Mouse (Mus musculus) fibroblast of lung, adult 2 months (primary cell): ENCODE results near the gene Lin54.

ENCODE experiments used
- DNase-seq: peaks from one replicate; pipeline ENCODE4 v3.0.0-alpha.2; 2011; ENCODE audit warnings: low read depth

The Lin54 gene

DNA sequence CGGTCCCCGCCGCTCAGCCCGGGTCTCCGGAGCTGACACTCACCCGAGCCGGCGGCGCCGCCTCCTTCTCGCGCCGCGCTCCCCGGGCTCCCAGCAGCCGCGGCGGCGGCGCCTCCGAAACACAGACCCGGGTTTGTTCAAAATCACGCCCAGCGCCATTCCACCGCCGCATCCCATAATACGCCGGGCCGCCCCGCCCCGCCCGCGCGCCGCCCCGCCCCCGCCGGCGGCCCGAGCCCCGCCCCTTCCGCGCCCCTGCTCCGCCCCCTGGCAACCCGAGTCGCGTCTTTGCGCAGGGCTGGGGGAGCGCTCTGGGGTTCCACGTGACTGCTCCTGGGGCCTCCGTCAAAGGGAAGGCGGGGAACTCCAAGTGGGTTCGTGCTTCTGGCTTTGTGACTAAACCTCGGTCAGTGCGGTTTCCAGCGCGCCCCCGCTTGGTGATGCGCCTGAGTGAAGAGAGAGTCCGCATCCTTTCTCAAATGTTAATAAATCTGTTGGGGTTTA, at the start of gene Lin54:
Gene Lin54 (minus strand): TSS at position 182 of the 504 bp plus-strand sequence.
- peak; percentile 55 for DNase-seq

DNA sequence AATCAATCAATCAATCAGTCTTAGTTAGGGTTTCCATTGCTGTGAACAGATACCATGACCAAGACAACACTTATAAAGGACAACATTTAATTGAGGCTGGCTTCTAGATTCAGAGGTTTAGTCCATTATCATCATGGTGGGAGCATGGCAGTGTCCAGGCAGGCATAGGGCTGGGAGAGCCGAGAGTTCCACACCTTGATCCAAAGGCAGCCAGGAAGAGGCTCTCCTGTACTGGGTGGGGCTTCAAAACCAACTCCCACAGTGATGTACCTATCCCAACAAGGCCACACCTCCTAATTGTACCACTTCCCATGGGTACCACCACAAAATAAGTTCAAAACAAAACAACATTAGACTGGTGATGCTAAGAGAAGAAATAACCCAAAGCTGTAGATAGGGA, 49.7 kb upstream of the Lin54 start:
- no peak for DNase-seq

DNA sequence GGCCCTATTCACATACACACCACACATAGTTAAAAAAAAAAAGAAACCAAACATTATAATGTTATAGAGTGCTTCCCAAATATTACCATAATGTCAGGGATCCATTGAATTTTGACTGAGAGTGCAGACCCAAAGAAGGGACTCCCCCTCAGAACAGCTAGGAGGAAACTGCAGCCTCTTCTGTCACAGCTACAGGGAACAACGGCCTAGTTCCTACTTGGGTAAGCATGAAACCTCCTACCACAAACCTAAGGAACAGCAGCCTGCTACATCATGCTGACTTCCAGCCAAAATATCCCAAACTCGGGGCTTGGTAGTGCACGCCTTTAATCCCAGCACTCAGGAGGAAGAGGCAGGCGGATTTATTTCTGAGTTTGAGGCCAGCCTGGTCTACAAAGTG, 48.9 kb upstream of the Lin54 start:
- DNase-seq: no peak

DNA sequence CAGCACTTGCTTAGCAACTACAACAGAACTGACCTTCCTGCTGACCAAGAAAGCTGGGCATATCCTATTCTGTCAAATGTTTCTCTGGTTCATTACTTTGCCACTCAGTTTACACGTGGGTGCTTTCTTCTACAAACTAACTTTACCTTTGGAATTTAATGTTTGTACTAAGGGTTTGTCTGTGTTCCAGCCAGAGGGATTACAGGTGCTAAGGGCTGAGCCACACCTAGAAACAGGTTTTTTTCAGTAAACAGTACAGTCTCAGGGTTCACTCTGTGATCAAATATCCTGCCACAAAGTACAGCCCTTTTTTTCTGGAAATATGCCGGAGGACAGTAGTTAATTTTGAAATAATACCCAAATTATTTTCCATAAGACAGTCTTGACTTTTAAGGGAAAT, 47.8 kb upstream of the Lin54 start:
- no peak for DNase-seq

DNA sequence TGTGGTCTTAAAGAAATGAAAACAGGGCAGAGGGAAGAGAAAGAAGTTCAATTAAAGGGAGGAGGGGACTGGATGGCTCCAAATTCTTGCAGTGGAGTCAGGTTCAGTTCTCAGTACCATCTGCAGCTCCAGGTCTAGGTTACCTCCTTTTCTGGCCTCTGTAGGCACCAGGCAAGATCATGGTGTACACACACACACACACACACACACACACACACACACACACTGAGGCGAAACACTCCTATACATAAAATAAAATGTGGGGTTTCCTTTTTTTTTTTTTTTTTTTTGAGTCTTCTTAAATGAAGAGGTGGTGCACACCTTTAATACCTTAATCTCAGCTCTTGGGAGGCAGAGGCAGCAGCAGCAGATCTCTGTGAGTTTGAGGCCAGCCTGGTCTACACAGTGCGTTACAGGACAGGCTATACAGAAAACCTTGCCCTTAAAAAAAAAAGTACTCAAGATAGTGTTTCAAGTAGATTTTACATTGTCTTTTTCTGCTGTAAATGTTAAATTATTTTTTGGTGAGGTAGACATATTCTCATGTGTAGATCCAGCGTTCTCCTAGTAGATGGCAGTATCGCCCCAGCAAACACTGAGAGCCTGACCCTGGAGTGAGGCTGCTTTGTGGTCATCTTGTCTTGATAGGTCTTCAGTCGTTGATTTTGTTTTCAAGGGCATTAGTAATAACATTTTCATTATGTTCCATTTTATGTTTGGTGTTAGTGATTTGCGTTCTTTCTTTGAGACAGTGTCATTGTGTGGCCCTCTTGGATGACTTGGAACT, 46.0 kb upstream of the Lin54 start:
- DNase-seq: no peak

DNA sequence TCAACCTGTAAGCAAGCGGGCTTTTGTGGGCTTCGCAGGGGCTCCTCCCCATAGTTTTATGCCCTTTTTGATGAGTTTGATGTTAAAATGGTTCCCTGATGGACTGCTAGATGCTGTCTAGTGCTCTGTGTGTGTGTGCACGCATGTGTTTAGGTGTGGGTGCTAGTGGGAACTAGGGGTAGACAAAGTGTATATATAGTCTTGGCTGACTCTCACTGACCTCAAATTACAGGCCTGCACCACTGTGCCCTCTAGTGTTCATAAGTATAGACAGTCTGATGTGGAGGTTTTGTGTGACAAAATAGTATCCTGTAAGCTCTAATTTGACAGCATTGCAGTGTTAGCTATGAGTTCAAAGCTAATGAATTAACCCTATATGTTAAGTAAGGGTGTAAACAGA, 36.2 kb upstream of the Lin54 start:
- DNase-seq: no peak

DNA sequence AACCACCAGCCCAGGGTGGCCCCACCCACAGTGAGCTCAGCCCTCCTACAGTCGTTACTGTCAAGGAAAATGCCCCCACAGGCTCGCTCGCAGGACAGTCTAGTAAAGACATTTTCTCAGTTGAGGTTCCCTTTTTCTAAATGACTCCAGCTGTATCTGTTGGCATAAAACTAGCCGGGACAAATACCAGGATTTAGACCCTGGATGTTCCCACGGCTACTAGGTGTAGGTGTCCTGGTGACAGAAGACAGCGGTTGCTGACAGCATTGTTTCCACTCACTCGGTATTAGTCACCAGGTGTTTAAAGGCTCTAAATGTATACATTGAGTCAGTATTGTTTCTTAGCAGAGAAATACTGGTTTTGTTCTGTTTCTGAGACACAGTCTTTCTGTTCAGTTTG, 35.4 kb upstream of the Lin54 start:
- no peak for DNase-seq

DNA sequence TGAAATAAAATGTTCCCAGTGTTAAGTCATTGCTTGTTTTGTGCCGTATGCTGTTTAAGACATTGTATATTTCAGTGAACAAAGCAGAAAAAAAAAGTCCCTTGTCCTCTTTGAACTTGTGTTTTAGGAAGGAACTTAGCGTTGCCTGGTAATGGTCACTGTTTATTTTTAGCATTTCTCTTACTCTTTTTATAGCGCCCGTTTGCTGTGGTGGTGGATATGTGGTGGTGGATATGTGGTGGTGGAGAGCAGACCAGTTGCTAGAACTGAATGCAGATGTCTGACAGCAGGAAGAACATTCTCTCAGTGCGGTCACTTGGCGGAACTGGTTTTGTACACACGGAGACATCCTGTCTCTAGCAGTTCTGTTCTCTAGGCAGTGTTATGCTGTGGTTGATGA, 25.7 kb upstream of the Lin54 start:
- DNase-seq: no peak

DNA sequence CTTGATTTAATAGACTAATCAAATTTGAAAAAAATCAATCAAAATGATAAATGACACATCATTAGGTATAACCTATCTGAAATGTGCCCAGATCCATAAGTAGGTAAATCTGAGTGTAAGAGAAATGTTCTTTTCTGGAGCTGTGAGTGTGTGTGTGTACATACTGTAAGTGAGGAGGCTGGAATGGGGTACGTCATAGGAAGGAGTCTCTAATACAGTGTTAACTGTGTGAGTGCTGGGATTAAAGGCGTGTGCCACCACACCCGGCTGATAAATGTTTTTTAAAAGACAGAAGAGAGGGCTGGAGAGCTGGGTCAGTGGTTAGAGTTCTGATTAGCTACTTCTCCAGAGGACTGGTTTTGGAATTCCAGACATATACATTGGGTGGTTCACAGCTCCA, 25.2 kb upstream of the Lin54 start:
- no peak for DNase-seq

DNA sequence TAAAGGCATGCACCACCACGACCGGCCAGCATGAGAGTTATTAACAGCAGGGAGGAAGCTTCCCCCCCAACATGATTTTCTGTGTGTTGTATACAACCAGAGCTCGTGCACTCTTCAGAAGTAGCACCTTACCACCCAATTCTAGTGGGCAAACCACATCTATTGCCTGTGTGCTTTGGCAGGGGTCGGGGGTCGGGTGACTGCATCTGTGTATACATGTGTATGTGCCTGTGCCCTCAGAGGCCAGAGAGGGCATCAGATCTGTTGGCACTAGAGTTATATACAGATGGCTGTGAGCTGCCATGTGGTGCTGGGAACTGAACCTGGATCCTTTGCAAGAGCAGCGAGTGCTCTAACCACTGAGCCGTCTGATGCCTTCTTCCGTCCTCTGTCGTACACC, 24.5 kb upstream of the Lin54 start:
- no peak for DNase-seq

DNA sequence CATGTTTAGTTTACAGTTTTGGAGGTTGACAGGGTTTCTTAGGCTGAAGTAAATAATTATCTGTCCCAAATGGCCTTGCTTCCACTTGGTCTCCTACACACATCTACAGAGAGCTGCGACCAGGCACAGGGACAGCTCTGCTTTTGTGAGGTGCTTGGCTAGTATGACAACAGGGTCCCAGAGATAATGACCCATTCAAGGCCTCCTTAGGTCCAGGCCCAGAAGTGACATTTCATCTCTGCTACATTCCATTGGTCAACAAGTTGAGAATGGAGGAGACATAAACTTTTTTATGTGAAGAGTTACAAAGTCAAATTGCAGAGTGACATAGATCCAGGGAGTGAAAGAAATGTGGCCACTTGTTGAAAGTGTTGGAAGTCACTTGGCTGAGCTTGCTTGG, 22.9 kb upstream of the Lin54 start:
- DNase-seq: no peak

DNA sequence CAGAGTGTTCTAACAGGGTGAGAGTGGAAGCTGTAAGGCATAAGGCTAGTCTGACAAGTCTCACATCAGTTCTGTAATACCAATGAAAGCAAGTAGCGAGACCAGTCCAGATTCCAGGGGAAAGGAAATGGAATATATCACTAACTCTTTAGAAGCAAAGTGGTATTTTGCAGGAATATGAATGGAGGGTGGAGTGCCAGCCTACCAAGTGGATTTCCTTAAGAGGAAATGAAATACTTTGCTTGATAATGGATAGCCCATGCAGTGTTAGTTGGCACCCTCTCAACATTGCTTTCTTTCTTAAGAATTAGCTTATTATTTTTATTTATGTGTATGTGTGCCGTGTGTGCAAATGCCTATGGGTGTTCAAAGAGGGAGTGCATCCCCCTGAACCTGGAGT, 19.8 kb upstream of the Lin54 start:
- no peak for DNase-seq

DNA sequence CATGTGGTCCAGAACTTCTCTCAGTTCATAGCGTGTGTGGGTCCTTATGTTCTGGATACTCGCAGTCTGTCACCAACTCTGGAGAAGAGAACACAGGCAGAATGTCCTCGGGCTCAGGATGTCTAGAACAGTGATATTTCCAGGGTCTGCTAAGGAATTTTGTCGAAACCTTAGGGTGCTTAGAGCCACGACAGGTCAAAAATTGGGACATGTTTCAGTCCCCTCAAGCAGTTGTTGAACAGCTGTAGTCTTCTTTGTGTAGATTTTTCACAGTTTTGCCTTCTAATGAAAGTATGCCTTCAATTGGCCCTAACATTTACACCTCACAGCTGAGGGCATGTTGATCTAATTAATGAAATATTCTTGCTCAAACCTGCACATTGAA, 18.6 kb upstream of the Lin54 start:
- no peak for DNase-seq

DNA sequence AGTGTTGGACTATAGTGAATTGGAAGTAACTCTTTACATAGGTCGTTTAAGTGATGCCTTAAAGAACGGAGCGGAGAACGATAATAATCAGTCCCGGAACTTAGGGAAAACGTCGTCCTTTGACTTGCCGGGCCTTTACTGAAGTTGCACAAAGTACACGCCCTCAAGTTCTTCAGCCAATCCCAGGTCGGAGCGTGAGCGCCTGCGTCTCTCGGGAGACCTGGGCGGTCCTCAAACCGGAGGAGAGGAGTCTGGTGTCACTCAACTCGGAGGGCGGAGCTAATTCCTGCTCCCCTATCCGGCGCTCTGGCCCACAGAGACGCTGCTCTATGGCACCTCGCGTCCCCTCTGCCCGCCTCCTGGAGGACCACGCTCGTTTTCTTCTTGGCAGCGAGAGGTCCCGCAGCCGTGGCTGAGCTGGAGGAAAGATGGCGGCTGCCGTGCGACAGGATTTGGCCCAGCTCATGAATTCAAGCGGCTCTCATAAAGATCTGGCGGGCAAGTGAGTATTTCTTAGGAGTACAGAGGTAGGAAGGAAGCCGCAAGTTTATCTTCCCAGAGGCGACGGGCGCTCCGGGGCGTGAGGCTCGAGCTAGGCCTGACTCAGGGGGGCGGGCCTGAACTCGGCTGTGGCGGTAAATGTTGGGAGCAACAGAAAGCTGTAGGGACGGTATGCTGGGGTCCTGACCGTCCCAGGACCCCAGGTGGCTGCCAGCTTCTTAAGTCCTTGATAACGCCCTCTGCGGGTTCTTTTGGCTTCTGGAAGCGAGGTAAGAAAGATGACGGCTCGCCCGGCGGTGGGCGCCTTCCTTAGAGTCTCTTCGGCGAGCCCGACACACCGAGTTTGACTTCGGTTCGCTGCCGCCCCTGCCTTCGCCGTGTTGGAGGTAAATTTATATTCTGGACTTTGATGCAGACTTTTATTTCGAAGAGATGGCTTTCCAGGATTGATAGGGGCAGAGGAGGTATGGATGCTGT, 17.9 kb upstream of the Lin54 start, which contains the start of gene Cops4:
Gene Cops4 (plus strand): TSS at position 261 of the 978 bp plus-strand sequence.
- DNase-seq: peak; percentile 98

DNA sequence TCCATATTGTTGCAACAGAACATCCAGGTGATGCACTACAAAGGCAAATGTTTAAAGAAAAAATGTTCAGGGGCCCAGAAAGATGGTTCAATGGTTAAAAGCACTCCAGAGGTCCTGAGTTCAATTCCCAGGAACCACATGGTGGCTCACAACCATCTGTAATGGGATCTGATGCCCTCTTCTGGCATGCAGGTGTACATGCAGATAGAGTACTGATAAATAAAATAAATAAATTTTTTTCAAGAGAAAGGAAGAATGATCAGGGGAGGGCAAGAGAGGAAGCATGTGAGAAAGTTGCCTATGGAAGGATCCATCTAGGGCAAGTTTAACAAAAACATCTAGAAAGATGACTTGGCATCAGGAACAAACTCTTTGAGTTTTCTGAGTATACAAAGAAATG, 12.1 kb upstream of the Lin54 start:
- no peak for DNase-seq

DNA sequence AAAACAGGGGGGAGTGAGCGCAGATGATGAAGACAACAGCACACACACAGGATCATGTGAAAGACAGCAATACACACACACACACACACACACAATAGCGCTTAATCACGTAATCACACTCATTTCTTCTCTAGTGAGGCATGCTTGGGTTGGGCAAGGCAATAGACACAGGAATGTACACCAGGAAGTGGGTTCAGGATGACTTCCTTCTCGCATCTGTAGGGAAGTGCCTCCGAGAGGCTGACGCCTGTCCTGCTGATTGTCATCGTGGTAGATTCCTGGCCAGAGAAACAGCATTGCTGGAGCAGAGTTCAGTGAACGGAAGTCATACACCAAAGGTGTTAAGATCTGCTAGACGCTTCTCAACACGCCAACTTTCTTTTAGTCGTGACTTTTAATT, 8.8 kb upstream of the Lin54 start:
- no peak for DNase-seq

DNA sequence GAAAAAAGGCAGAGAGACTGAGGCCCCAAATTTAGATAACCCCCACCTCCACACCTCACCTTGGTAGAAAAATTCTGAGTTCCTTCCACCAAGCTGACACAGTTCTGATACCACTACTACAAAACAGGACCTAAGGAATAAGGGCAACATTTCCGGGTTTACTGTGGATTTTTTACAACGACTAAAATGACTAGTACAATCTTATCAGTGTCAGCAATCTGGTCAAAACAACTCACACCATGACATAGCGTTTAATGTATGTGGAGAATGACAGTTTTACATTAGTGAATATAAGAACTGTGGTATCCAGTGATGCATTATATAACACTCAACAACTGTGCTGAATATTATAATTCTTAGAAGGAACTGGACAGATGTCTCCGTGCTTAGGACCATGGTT, 828 bp upstream of the Lin54 start:
- DNase-seq: no peak

DNA sequence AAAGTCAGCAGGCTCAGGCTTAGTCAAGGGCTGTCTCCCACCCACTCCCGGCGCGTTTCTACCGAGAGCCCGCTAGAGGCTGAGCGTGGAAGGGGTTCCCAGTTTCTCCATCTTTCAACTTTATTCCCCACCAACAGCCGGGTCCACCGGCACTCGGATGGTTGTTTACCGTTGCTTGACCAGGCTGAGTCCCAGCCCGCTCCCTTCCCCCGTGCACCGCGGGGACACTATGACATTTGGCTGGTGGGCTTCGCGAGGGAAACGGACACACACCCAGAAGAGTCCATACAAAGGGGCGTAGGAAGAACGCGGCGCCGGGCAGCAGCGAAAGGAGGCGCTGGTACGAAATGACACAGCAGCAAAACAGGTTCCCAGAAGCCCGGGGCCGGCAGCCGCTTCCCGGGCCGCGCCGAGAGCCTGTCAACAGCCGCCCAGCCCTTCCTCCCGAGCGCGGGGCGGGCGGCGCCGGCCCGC, 571 bp downstream of the Lin54 start:
- no peak for DNase-seq

DNA sequence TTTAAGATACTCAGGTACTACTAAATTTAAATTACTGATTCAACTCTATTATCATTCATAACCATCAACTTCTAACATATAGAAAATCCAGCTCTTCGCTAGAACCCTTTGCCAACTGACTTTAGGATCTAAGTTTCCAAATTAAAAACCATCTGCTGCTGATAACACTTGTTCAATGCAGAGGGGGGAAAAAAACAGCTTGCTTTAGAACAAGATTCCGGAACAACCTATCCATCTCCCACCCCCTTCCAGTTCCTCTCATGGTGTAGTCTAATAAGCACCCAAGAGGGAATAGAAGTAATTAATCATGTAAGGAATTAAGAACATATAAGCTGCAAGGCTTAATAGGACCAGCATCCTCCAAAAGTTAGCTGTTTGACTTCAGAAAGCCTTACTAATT, 1.2 kb downstream of the Lin54 start:
- no peak for DNase-seq

DNA sequence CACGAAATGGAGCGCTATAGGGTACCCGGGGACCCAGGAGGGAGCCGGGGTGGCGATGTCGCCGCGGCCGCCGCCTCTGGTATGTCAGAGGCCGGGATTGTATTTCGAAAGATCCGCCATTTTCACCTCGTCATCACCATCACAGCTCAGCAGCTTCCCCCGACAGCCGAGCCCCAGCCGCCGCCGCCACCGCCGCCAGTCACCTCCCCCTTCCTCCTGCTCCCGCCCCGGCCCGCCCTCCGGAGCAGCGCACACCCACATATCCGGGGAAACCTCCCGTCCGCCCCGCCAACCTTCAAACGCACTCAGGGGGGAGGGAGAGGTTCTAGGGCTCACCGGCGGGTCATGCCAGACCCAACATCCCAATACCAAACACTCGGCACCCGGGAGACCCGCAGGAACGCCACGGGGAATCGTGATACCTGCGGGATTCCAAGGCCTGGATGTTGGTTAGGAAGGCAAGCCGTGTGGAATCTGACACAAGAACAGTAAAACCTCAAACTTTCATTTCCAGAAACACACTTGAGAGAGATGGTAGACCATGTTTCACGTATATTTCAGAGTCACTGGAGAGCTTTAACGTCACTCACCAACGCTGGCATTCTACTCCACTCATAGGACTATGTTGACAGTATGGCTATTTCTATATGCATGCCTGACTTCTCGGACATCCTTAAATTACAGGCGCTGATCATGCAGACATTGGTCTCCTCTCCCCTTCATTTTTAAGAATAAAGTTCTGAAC, 1.8 kb downstream of the Lin54 start:
- no peak for DNase-seq

DNA sequence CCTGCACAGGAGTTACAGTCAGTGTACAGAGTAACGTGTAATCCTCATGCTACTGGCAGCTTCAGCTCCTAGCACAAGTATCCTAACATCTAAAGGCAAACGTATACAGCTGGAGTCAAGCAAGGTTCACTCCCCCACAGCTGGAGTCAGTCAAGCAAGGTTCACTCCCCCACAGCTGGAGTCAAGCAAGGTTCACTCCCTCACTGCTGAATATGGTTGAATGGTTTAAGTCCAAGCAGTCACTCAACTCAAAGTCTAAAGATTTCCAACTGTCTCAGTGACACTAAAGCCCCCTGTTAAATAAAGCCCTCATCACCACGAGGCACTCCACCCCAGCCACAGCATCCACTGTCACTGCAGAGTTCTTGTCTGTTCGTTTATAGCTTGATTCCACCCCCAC, 8.7 kb downstream of the Lin54 start:
- no peak for DNase-seq

DNA sequence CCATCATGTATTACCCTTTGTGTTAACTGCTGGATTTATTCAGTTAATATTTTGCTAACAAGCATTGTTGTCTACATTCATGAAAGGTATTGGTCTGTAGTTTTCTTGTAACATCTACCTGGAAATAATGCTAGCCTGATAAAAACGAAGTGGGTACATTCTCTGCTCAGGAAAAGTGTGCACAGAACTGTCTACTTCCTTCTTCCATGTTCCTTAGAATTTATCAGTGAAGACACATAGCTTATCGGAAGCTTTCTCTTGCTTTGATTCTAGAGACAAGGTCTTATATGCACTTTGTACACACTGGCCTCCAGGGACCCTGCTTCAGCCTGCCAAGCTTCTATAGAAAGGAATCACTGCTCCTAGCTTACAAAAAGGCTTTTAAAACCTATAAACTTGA, 11.1 kb downstream of the Lin54 start:
- DNase-seq: no peak
